Mouse (Mus musculus) right cerebral cortex, postnatal 14 days (tissue): ENCODE data around the gene Srcin1.

Source experiments
- DNase-seq: peaks from one replicate; pipeline ENCODE4 v3.0.0; 2022

Srcin1 gene

DNA sequence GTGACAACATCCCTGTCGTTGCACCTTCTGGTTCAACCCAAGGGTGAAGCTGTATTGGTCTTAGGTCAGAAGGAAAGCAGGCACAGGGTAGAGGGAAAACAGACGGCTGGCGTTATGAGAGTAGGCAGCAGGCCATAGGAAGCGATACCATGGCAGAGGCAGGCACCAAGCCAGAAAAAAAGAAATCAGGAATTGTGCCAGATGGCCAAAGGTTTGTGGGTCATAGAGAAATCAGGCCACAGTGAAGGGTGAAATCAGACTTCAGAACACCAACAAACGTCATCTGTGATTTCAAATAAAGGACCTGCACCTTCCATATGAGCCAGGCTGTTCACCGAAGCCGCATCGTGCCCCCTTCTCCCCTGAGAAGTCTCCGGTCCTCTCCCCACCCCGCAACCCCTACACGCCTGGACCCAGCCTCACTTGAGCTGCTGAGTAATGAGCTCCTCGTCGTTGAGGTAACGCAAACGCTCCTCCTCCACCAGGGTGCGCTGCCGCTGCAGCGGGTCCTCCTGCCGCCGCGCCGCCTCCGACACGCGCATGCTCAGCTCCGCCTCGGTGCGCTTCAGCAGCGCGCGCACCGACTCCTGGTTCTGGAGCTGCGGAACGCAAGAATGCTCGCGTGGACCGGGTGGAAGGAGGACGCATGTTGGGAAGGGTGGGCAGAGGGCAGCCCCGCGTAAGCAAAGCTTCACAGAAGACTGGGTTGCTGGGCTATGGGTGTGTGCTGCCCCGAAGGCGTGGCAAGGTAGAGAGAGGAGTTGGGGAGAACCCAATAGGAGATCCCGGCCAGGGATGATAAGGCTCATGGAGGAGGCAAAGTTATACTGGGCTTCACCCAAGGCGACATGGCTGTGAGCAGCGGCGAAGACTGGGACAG is 44.4 kb downstream of the Srcin1 start:
- DNase-seq = peak; percentile 94

DNA sequence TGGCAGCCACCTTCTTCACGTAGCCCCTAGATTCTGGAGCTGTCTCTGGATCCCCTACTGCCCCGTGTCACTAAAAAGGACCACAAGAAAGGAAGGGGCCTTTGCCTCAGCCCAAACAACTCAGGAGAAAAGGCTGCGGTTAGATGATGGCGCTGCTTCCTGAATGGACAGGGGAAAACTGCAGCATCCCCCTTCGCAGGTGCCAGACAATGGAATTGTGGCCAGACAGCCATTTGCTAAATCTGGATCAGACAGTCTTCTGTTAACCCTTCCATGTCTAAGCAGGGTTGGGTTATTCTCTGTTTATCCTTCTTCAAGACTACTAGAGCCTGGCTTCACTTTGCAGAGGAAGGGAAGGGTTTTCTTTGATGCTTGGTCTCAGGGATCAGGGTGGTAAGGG is 45.0 kb downstream of the Srcin1 start:
- no peak for DNase-seq

DNA sequence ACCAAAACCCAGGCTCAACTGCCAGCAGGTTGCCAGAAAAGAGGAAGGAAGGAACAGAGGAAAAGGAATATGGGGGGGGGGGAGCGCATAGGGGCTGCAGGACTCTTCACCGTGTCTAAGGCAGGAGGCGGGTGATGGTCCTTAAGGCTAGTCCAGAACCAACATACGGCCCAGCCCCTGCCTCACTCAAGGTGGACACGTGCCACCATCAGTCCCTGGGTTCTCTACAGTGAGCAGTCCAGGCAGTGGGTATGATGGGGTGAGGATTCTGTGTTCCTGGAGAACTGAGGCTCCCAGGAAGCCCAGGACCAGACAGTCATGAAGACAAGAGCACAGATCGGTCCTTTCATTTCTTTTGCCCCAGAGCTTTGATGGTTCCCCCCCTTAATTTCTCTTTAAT is 45.9 kb downstream of the Srcin1 start:
- no peak for DNase-seq

DNA sequence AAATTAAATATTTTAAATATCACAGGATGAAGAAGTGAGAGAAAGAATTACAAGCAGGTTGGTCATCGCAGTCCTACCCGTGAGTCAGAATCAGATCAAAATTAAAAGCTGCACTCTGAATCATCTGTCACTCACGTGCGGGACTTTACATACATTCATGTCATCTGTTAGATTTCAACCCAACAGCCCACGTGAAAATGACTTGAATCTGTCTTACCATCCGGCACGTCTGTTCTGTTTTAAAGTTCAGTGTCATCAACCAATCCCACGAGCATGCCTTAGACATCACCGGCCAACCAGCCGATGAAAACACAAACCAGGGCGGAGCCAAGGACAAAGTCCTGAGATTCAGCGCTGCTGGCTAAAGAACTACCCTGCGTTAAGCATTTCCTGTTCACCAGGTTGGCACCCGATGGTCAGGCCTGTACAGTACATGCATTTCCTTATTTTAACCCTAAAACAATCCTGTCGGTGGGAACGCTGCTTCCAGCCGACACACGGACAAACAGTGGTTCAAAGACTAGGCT is 47.6 kb downstream of the Srcin1 start:
- DNase-seq = no peak

DNA sequence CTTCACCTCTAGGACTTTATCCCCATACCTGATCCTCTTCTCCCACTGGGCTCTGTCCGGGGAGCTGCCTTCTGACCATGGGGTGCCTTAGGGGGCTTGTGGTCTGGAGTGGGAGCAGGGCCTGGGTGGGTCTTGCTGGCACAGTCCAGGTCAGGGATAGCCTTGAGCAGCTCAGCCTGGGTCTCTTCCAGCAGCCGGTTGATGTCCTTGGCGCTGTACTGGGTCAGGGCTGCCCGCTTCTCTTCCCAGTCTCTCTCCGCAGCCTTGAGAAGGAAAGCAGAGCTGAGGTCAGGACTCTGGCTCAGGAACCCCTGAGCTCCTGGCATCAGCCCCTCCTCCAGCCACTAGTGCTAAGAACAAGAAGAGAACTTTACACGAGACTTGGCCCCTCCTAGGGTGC is 50.7 kb downstream of the Srcin1 start:
- no peak for DNase-seq

DNA sequence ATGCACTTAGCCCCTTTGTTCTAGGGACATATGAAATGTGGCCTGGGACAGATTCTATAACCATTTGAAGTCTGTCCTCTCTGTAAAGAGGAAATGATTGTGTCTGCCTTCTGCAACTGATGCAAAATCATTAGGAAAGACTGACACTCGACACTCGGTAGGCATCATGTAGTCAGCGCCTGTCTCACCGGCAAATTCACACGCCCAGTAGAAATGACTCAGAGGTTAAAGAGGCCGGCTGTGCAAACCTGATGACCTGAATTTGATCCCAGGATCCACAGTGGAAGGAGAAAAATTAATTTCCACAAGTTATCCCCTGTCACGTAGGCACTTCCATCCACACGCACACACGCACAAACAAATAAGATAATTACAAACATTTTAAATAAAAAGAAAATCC is 51.7 kb downstream of the Srcin1 start:
- no peak for DNase-seq

DNA sequence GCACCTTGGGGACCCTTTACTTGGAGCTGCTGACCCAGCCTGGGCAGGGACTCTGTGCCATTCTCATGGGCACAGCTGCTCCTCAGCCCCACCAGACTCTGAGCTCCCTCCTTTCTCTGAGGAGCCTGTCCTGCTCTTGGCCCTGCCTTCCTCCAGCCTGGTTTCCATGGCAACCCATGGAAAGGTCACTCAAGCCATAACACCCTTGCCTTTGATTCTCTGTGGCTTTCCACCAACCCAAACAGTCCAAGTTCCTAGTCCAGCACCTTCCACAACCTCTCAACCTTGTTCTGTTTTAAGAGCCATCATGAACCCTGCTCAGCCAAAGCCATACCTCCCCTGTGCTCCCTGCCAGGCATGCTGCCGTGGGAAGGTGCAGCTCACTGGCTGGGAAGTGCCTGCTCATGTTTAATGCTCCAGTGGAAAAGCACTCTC is 52.1 kb downstream of the Srcin1 start:
- no peak for DNase-seq

DNA sequence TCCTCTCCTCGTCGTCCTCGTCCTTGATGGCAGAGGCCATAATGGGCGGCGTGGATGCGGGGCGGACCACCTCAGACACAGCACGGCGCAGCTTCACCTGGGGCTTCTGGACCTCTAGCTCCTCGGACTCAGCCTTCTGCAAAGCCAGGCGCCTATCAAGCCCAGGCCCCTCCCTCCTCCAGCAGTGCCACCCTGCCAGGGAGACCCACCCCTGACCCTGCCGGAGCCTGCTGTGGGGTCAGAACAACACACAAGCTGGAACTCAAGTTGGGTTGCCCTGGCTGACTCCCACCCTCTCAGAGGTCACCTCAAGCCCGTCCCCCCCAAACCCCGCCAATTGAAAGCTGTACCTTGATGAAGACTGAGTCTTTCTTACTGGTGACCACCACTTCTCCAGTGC is 52.9 kb downstream of the Srcin1 start:
- no peak for DNase-seq

DNA sequence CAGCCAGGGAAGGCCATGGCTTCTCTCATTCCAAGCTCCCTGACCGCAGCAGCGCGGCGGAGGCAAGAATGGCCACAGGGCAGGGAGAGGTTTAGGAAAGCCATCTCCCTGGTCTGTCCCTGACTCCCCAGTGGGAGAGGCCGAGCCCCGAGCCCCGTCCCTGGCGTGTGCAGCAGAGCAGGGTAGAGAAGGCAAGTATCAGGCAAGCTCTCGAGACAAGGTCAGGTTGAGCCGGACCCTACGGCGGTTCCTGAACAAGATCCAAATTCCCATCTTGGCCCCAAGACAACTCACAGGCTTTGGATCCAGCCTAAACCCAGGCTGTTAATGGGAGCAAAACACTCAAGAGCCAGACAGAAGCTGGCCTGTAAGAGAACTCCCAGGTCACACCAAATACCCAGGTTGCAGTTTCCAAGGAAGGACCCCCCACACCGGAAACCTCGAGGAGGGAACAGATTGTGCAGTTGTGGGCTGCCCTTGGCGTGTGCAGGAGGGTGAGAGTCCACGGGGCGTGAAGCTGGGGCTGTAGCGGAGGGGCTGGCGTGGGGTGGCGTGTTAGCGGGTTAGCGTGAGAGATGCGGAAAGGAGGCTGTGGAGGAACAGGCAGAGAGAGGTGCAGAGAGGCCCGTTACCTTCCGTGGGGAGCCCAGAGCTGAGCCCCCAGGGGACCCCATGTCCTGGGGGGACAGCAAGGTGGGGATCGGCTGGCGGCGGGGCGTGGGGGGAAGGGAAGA is 54.1 kb downstream of the Srcin1 start:
- DNase-seq = no peak

DNA sequence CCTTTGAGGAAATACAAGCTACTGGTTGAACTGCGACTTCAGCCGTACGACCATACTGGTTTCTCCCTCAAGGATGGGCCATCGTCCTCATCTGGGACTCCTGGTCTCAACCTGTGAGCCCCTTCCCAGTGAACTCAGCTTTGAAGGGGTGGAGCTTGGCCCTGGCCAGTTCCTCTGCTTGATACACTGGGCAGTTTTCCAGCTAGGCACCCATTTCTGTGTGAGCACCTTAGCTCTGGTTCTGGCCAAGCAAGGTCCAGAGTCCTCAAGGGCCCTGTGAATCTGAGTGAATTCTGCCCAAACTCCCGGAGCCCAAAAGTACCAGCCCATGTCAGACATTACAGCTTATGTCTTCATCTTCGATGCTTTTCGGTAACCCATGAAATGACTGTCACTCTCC is 55.4 kb downstream of the Srcin1 start:
- no peak for DNase-seq

DNA sequence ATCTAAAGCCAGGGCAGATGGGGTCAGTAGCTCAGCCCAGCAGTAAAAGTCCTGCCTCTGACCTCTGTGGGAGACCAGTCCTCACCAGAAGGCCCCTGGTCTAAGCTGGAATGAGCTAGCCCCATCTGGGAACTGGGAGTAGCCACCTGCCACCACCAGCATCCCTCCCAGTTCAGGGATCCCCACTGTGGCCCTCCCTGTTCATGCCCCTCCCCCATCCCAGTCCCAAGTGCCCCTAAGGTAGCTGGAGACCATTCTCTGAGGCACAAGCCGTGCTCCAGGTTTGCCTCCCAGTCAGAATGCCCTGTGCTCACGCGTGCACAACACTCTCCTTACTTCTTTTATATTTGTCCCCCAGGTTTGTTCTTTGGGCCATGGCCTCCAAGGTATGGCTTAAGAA is 62.9 kb downstream of the Srcin1 start:
- no peak for DNase-seq

DNA sequence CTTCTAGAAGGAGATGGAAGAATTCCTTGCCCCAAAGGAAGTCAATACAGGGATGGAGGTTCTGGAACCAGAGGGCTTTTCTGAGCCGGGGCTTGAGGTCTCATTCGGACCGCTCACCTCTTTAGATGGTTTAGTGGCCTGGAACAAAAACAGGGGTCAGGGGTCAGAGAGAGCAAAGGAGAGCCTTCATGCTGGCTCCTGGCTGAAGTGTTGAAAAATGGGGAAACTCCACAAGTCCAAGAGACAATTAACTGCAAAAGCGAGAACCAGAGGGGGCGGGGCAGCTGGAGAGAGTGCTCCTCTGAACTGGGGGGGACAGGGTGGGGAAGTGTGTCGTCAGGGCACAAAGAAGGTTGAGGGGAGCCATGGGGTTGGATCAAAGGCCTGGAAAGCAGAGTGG is 63.5 kb downstream of the Srcin1 start:
- DNase-seq = no peak

DNA sequence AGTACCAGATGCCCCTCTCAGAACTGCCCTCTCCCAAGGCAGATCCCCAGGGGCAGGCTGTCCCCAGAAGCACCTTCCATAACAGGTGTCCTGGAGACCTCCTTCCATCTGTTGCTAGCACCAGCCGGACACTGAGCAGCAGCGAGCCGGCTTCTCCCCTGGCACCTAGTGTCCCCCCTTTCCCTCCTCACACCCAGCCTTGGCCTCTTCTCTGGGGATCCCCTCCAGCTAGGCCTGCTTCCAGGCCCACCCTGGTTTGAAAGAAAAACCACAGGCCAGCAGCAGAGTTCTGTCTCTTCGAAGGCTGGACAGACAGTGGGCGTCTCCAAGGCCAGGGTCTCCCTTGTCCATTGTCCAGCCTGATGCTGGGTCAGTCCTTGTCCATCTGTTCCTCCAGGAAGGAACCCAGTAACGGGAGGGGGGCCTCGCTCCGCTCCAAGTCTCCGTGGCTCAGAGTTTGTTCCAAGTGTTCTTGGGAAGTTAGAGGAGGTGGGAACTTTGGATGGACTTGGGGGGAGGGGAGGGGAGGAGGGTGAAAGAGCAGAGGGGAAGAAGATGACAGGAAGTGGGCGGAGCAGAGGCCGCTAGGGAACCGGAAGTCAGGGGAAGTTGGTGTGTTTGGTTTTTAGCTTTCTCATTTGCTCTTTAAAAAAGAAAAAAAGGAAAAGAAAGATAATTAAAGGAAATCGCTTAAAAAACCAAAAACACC is 64.2 kb downstream of the Srcin1 start:
- DNase-seq = no peak

DNA sequence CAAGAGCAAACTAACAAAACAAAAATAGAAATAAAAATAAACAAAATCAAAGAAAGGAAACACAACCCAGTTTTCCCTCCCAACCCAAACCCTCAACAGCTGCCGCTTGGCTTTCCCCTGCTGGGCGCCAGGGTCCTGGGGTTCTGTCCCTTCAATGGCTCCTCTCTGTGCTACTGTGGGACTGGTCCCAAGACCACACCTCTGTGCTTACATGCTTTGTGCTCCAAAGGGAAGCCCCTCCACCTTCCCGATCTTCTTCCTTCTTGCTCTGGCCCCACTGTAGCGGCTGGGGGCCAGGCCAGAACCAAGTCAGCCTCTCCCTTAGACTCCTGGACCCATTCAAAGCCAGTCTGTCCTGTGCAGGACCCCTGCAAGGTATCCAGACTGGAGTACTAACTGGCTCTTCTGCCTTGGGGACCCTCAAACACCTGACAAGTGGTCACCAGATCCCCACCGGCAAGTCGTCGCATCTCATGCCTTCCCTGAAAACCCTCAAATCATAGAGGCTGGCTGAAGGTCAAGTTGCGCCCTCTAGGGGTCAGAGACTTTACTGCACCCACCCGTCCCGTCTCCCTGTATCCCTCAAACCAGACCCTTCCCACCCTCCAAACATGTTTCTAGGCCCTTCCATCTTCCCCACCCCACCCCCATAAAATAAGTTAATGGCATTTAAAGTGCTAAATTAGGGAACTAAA is 64.9 kb downstream of the Srcin1 start:
- peak; percentile 66 for DNase-seq

DNA sequence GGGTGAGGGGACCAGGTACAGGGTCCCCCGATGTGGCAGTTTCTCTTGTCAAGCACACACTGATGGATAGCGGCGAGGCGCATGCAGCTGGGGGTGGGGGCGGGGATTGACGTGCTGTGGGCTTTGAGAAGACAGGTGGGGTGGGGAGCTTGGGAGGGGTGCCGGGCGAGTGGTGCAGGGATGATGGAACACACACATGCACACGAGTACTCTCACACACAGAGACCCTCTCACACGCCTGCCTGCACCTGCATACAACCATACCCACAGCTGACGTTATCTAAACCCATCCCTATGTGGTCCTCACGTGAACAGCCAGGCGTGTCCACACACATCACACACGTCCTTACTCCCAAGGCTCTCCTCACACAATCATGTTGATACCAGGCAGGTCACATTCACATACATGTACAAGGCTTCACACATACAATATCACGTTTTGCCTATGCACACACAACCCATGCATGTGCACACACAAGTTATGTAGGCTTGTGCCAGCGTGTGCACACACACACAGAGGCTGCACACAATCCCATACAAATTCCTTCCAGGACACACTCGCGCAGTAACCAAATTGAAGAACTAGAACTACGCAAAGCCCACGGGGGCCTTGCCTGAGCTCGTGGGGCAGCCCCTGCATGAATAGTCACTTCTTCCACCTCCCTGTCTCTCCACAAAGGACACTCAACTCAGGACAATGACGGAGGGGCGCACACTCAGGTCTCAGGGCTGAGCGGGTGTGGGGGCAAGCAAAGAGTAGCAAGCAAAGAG is 66.1 kb downstream of the Srcin1 start:
- DNase-seq = no peak

DNA sequence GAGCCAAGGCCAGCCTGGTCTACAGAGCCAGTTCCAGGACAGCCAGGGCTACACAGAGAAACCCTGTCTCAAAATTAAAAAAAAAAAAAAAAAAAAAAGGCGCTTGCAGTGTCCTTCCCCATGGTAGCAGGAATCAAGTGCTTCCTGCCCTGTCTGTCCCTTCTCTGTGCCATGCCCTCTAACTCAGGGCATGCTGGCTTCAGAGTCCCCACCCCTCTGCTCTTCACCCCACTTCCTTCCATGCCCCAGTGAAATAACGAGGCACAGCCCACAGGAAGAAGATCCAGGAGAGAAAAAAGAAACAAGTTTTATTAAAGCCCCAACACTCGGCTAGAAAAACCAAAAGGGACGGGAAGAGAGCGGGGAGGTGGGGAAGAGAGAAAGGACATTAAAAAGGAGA is 66.9 kb downstream of the Srcin1 start:
- DNase-seq = no peak

DNA sequence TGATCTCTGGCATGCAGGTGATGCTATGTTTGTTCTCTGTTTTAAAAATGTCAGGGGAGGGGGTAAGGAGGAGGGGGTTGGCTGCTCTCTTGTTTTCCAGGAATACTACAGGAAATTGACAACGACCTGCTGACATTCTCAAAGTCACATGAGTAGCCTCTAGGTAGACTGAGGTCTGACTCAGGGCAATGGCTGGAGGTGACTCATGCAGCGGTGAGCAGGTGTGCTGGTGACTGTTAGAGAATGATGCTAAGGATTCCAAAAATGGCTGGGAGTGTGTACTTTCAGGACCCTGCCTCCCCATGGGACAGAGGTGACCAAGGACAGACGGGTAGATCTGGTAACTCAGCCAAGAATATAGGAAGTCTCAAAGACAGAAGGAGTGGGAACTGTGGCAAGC is 67.8 kb downstream of the Srcin1 start:
- no peak for DNase-seq

DNA sequence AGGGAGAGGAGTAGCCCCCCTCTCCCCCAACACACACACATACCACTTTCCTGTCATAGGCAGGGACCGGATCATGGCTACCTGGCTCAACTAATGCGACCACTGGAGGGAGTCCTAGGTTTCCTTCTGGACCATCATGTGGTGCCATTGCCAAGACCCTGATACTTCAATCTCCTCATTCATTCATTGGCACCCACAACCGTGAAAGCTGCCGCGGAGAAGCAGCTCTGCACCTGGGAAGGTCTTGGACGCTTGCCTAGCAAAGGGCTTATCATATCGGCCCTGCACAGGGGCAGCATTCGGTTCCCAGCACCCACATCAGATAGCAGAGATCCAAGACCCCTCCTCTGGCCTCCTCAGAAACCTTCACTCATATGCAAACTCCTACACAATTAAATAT is 69.7 kb downstream of the Srcin1 start:
- no peak for DNase-seq

DNA sequence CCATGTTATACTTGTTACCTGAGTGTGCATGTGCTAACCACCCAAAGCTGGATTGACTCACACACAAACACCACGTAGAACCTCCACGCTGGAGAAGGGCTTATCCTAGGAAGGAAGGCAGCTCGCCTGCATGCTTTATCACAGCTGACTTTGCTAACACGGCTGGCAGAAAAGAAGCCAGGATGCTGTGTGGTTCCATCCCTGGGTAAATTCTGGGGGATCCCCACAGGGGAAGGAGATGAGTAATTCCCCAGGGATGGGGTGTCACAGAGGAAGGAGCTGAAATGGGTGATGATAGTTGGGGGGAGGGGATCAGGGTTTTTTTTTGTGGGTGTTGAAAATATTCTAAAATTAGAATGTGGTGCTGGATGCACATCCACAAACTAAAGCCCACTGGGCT is 70.2 kb downstream of the Srcin1 start:
- no peak for DNase-seq

DNA sequence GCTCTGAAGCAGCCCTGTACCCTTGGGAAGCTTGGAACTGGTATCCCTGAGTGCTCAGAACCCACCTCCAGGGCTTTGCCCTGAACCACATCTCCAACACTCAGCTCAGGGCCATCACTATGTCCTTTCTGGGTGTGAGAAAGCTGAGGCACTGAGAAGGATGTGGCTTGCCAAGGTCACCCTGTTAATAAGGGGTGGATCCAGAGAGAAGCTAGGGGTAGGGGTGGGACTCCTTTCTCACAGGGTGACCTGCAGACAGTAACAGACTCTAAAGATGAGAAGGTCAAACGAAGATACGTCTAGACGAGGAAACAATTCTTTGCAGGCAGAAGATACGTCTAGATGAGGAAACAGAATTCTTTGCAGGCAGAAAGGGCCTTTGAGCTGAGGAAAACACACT is 73.1 kb downstream of the Srcin1 start:
- no peak for DNase-seq

DNA sequence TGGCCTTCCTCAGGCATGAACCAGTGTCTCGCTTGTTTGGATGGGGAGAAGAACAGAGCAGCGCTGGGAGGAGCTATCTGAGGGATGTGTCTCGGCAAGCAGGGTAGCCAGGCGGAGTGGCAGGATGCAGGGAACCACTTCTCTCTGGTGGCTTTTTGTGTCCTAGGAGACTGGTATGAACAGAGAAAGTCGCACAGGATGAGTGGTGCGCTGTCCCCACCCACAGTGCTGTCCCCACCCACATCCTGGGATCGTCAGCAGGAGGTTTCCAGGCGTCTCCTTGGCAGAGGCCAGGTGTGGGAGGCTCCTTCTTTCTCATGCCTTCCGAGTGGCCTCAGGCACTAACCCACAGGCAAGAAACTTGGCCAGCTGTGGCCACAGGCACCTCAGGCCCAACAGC is 73.6 kb downstream of the Srcin1 start:
- DNase-seq = no peak
